Mouse (Mus musculus) heart, postnatal 36 days (tissue): ENCODE measurements at regions not wholly inside any gene's neighbourhood (a gene's known extent, or its start where the extent isn't known, plus 50 kb on each side); places are given as distances from the start of the nearest gene placed in this dataset.

Experiments
- DNase-seq, 2 experiments: peaks; one replicate each; pipeline ENCODE4 v3.0.0; 2021 to 2022
- intact Hi-C: fragments of 180-260 bp; cut with DNase I; formaldehyde crosslinking; loops from one replicate; pipeline ENCODE4 v1.15.1; 2025

- intact Hi-C loops = no loop called here
- no peak for DNase-seq
These were observed 662.6 kb downstream of the Bcl11a start for GRCm38 (mm10) chr11:24740466-24740865.

DNA sequence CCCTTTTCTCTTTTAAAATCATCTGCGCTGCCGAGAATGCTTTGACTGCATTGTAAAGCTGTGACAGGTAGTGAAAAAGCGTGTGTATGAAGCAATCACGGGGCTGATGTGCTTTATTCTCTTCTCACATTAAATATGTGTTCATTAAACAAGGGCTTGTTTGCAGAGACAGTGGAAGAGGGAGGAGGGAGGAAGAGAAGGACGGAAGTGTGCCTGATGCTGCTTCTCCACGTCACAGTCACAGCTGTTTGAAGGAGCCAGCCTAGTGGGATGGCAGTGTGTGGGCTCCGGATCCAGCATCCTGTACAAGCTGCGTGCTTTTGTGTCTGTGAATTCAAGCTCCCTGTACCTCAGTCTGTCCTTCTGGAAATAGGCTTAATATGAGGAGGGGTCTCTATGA, 664.7 kb downstream of the Bcl11a start:
- intact Hi-C loops = no loop called here
- DNase-seq = no peak

DNA sequence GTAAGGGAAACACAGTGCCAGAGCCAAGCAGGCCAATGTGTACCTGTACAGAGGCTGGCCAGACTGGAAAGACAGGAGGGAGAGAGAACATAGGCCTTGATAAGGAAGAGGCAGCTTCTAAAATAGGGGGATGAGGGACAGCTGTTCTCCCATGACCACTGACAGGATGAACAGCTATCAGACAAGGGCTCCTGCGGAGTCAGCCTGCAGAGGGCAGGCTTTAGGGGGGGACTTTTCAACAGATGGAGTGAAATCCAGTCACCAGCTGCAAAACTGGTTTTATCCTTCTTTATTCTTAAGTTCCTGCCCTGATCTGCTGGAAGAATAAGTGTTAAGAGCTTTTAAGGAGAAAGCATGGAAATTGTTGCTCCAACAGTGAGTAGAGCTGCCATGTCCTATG, 665.6 kb downstream of the Bcl11a start:
- intact Hi-C loops = no loop called here
- DNase-seq = no peak

GRCm38 (mm10) chr11:24745841-24746240, 668.0 kb downstream of the Bcl11a start:
- no peak for DNase-seq
- intact Hi-C loops = no loop called here

- intact Hi-C loops = loop anchor here (5.0 kb wide), 1 partner anchor 73 kb away; no protein-coding TSS in a partner anchor
These were observed 672.4 kb downstream of the Bcl11a start for GRCm38 (mm10) chr11:24750144-24750779.

DNA sequence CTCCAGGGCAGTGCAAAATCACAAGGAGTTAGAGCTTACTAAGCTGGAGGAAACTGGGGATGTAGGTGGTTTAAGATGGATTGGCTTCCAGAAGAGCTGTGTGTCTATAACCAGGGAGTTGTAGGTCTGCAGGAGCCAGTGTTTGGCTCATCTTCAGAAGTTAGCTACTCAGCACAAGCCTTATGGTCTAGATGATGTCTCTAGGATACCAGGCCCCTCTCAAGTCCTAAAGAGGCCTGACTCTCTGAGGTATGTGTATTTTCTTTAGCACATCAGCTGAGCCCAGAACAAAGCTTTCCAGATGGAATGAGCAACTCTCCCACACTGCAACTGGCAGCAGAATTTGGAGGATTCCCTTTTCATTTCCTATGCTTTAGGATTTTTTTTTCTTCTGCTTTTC, 680.3 kb downstream of the Bcl11a start:
- intact Hi-C loops = no loop called here
- no peak for DNase-seq

More at GRCm38 (mm10) chr11:24750144-24750779, 672.4 kb downstream of the Bcl11a start:
- no peak for DNase-seq

DNA sequence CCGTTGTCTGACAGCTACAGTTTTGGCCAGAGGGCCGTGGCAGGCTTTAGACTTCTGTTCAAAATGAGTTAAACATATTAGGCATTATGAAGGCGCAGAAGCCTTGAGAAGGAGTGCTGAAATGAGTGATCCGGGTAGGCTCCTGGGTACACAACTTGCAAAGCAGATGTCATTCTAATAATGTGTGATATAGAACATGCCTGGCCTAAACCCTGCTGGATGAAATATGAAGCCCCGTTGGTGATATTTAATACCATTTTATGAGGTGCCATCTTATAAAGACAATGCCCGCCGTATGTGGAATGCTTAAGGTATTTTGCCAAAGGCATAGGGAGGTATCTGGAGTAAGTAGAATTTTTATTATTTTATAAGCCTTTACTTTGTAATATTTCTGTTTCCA, 705.6 kb downstream of the Bcl11a start:
- intact Hi-C loops = no loop called here
- no peak for DNase-seq

DNA sequence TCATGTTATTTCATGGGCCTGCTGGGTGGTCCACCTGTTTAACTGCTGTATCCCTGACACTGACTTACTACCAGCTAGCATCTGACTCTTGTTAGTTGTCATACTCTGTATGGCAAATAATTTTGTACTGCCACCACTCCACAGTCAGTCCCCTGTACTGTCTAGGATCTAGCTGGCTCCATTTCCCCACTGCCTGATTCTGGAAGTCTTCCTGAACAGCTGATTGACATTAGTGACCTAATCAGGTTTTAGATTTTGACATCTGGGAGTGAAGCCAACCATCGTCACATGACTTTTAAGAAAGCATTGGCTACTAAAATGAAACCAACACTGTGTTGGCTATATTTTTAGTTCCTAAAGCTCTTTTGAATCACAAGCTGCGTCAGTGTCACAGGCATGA, 711.3 kb downstream of the Bcl11a start:
- no peak for DNase-seq
- intact Hi-C loops = no loop called here

GRCm38 (mm10) chr11:24795510-24796211, 717.8 kb downstream of the Bcl11a start:
- DNase-seq = no peak
- intact Hi-C loops = no loop called here

- DNase-seq = no peak
- intact Hi-C loops = no loop called here
These were observed 726.8 kb downstream of the Bcl11a start for GRCm38 (mm10) chr11:24804623-24805023.

DNA sequence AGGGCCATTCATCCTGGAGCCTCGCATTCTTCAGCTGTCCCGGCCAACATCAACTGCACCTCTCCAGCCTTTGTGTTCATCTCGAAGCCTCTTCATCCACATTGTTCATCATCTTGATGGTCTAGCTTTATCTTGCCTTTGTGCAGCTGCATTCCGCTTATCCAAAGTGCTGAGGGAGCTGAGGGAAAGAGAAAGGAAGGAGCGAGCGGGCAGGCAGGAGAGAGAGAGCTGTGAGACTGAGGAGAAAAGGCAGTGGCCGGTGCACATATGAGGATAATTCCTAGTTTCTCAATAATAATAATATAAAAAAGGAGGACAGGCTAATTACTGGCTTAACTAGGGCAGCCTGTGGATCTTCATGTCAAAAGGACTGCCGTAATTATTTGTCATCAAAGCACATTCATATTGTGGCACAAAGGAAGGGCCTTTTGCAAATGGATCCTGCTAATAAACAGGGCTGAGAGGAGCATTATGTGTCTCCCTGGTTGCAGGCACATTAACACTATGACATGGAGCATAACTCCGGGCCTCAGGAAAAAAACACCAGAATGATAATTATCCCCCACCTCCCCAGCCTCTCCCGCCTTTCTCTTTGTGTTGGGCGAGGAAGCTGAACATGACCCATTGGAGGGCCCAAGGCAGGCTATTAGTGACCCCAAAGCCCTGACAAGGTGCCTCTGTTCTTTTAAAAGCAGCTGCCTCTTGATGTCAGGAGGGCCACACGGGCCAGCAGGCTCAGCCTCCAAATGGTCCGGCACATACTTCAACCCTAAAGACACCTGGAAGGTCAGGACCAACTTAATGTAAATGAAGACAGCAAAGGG, 751.9 kb downstream of the Bcl11a start:
- no peak for DNase-seq
- intact Hi-C loops = no loop called here

DNA sequence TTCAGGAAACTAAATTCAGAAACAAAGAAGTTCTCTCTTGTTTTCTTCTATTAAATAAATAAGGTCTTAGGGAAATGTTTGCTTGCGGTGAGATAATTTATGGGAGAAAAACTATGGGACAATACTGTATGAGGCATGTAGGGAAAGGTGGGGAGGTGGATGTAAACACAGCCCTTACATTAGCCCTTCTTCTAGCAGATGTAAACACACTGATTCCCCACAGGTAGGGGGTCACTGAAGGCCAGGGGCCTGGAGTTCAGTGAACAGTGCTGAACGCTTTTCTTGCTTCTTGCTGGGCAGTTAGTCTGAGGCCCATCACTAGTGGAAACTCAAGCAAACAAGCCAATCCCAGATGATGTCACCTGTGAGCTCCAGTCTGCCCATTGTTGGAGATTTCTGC, 752.6 kb downstream of the Bcl11a start:
- intact Hi-C loops = no loop called here
- no peak for DNase-seq

GRCm38 (mm10) chr11:24843839-24844738, 766.2 kb downstream of the Bcl11a start:
- intact Hi-C loops = no loop called here
- no peak for DNase-seq

GRCm38 (mm10) chr11:24856991-24857390, 779.1 kb downstream of the Bcl11a start:
- intact Hi-C loops = no loop called here

DNA sequence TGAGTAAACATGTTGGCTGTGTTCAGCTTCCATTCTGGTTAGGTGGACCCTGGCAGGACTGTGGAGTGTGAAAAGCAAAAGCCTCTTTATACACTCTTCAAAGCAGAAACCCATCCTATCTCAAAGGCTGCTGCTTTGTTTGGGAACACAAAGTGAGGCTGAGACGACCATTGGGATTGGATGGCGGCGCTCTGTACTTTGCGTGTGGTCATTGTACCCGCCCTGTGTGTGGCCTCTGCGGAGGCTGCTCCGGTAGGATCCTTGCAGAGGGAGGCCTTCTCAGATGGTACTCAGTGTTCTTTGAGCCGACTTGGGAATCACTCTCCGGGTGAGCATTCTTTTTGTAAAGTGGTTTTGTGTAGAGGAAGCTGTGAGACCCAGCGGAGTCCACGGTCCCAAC, 786.8 kb downstream of the Bcl11a start:
- intact Hi-C loops = no loop called here
- no peak for DNase-seq

More at GRCm38 (mm10) chr11:24856991-24857390, 779.1 kb downstream of the Bcl11a start:
- no peak for DNase-seq

GRCm38 (mm10) chr11:24865067-24865796, 787.4 kb downstream of the Bcl11a start:
- DNase-seq = no peak
- intact Hi-C loops = no loop called here
